Mouse (Mus musculus): ENCODE data around the gene Tdrd7. TPM values are rescaled to one million over a fixed set of nuclear protein-coding genes. Genes with fewer than 3 reads are reported as not detected.

Gene Tdrd7
- total RNA-seq, 1 experiment from 2014 or later = 53.4 TPM

DNA sequence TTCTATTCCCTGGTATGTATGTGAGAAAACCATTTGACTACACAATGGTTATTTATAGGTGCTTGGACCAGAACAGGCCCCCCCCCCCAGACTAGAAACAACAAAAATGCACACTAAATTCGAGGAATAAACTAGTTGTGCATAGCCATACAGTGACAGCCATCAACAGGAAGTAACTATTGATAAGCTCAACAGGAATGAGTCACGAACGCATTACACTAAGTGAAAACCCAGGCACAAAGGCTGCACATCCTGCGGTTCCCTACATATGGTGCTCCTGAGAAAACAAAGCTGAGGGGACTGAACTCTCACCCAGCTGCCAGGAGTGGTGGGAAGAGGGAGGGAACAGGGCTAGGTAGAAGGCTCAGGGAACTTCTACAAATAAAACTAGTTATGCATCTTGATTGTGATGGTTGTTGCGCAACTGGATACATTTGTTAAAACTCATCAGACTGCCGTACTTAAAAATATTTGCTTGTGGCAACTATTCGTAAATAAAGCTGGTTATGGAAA is 5.0 kb downstream of the Tdrd7 start:
- ATAC-seq (ENCODE audit: extremely low read depth, insufficient number of reproducible peaks, low FRiP score, poor library complexity, severe bottlenecking) = no peak

DNA sequence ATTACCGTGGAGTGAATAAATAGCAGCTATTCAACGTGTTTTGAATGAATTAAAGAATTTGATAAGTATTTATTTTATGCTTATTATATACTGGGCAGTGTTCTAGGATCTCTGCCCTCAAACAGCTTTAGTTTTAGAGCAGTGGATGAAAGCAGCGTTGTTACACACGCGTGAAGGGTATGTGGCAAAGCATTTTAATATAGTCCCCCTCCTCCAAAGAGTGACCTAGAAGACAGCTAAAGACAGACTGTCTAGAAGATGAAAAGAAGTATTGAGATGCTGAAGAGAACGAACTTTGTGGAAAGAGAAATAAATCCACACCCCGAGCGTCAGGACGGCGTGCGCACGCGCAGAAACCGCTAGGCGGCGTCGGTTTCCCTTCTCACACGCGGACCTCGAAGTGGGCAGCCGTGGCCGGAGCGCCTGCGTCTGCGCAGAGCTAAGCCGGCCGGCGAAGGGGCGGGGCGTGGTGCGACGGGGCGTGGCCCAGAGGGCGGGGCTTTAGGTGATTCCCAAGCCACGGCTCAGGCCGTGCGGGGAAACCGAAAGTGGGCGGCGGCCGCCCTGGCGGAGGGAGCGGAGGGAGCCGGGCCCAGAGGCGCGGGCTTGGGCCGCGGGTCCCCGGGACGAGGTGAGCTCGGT is 6.8 kb downstream of the Tdrd7 start:
- ATAC-seq (ENCODE audit: extremely low read depth, insufficient number of reproducible peaks, low FRiP score, poor library complexity, severe bottlenecking) = peak; percentile 89

DNA sequence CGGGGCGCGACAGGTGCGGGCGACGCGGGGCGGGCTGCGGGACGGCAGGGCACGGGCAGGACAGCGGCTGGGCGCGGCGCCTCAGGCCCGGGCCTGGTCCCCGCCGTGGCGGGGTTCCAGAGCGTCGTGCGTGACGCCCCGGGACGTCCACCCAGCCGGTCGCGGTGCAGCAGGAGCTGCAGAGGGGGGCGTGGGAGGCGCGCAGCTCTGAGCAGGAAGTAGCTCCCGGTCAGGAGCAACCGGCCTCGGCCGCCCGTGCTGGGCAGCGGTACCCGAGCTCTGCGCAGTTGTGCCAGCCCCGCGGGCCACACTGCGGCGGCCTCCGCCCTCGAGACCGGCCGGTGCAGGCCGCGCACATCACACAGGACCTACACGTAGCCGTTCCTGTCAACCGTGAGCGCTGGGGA is 7.3 kb downstream of the Tdrd7 start:
- no peak for ATAC-seq (ENCODE audit: extremely low read depth, insufficient number of reproducible peaks, low FRiP score, poor library complexity, severe bottlenecking)

DNA sequence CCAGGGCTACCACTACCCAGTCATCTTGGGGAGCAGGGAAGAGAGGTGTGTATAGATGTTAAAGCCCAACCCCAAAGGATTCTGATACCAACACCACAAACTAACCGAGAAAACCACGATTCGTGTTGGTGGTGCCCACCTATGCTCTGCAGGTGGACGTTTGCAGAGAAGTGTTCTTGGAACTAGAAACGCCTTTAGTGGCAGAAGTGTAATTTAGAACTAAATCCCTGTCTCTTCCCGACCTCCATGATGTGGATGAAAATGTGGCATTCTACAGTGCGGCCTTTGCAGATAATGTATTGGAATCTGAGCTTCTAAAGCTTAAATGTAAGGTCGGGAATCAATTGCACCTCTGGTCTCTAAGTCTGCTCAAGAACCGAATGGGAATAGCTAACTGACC is 7.8 kb downstream of the Tdrd7 start:
- no peak for ATAC-seq (ENCODE audit: extremely low read depth, insufficient number of reproducible peaks, low FRiP score, poor library complexity, severe bottlenecking)

DNA sequence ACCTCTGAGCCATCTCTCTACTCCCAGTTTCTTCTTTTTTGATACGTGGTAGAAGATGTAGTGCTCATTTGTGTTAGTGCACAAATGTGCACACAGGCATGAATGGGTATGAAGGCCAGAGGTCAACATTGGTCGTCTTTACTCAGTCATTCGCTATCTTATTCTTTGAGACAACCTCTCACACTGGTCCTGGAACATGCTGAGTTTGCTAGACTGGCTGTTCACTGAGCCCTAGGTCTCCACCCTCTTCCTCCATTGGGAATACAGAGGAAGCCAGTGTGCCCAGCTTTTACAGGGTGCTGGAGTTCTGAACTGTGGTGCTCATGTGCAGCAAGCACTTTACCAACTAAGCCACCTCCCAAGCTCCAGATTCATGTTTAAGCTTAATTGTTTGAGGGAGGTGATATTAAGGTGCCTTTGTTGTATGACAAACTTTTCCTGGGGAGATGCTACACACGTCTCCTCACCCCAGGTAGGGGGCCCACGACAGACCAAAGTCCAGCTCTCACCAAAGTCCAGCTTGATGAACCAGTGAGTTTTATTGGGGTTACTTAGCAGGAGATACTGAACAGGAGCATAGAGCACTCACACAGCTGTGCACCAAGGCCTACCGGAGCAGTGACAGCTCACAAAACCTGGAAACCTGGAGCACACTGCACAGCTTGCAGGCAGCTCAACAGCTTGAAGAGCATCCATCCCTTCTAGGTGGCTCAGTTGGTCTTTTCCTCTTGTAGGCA is 12.0 kb downstream of the Tdrd7 start:
- ATAC-seq (ENCODE audit: extremely low read depth, insufficient number of reproducible peaks, low FRiP score, poor library complexity, severe bottlenecking) = no peak

DNA sequence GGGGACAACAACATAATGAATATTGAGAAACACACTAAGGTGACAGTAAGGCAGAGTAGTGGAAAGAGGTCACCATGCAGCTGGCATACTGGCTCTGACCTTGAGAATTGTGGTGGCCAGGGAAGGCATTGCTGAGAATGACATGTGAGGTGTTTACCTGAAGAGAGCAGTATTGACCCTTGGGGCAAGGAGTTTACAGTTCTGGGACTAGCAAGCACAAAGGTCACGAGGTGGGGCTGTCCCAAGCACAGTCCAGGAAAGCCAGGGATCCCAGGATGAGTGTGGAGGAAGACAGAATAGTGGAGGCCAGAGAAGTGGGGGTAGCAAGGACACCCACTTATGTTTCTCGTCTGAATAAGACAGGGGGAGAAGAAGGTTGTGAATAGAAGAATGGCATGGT is 14.8 kb downstream of the Tdrd7 start:
- ATAC-seq (ENCODE audit: extremely low read depth, insufficient number of reproducible peaks, low FRiP score, poor library complexity, severe bottlenecking) = no peak

DNA sequence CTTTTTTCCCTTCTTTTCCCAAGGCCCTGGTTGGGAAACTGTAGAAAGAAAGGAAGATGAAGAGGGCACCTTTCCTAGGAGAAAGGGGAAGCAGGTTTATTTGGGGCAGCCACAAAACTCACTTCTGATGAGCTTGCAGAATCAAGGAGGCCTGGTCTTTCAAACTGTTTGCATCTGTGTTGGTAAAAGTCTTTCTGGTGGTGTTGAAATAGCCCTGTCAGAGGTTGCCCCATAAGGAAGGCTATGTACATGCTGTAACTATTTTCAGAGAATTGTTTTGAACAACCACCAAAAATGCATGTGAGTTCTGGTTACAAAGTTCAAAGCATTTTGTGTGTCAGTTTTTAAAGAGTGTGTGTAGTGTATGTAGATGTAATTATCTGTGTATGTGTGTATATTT is 15.9 kb downstream of the Tdrd7 start:
- peak; percentile 58; the same call in 1 of the 2 replicates for ATAC-seq (ENCODE audit: extremely low read depth, insufficient number of reproducible peaks, low FRiP score, poor library complexity, severe bottlenecking)

DNA sequence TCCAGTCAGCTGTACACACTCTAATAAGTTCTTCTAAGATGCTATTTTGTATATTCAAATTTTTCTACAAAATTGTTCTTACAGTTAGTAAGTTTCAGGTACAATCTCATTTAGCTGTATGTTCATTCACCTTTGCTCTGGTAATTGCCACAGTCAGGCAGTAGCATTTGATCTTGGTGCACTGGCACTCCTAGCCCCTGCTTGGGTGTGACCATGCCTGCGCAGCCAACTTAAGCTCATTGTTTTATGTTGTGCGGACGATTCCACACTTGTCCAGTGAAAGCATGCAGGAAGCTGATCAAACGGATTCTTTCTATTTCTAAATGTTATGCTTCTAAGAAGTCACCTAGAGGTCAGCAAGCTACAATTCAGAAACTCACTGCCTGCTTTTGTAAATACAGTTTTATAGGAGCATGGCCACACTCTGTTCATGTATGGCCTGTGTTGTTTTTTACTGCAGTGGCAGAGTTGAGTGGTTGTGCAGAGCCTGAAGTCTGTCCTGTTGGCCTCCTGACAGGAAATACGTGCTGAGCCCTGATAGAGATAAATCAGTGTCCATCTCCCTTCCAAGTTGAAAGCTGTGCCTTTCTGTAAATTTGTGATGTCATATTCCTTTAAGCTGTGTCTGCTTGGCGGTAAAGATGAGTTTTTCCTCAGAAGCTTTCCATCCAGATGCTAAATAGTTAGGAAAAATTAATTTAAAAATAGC is 25.4 kb downstream of the Tdrd7 start:
- ATAC-seq (ENCODE audit: extremely low read depth, insufficient number of reproducible peaks, low FRiP score, poor library complexity, severe bottlenecking) = no peak

DNA sequence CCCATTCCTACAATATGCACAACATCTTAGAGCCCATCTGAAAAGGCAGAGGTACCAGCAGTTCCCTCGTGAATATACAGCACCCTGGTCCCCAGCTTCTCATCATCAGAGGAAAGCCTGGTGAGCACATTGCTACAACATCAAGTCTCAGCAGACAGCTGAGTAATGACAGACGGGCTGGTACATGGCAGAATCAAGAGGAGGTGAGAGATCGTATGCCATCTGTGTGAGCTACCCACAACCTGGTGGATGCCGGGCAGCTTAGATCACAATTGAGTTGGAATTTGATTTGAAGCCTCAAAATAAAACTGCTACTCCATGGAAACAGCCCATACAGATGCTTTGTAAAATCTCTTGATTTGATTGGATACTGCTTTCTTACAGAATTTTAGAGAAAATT is 33.4 kb downstream of the Tdrd7 start:
- ATAC-seq (ENCODE audit: extremely low read depth, insufficient number of reproducible peaks, low FRiP score, poor library complexity, severe bottlenecking) = no peak

DNA sequence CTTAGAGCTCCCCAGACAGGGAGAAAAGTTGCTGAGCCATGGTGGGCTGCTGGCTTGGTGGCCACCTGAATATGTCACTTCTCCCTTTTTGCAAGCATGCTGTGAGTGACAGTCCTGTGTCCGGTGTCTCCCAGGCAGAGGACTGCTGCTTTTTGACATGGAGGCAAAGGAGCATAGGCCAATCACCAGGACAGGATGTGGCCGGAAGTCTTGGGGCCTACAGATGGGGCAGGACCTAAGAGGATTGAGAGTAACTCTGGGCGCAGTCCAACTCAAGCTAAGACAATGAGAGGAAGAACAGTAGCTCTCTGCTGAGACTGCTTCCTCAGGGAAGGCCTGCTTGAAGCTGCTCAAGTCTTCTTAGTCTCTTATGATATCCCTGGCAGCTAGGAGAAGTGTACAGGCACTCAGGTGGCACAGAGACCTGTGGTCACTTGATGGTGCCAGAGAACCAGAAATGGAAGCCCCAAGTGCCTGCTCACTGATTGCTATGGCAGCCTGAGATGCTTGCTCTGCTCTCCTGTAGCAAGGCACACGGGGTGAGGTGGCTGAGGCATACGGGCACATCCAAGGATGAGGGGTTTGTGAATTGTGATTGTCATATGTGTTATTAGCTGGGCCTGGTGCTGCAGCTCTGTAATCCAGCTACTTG is 43.1 kb downstream of the Tdrd7 start:
- no peak for ATAC-seq (ENCODE audit: extremely low read depth, insufficient number of reproducible peaks, low FRiP score, poor library complexity, severe bottlenecking)

DNA sequence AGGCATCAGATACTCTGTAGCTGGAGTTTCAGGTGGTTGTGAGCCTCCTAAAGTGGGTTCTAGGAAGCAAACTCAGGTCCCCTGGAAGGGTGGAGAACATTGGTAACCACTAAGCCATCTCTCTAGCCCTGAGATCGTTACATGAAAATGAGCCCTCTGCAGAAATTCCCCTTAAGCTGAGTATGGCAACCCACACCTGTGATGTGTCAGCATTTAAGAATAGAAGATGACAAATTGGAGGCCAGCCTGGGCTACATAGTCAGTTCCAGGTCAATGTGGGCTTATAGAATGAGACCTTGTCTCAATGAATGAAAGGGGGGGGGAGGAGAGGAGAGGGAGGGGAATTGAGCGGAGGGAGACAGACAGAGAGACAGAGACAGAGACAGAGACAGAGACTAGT is 46.6 kb downstream of the Tdrd7 start:
- ATAC-seq (ENCODE audit: extremely low read depth, insufficient number of reproducible peaks, low FRiP score, poor library complexity, severe bottlenecking) = no peak

DNA sequence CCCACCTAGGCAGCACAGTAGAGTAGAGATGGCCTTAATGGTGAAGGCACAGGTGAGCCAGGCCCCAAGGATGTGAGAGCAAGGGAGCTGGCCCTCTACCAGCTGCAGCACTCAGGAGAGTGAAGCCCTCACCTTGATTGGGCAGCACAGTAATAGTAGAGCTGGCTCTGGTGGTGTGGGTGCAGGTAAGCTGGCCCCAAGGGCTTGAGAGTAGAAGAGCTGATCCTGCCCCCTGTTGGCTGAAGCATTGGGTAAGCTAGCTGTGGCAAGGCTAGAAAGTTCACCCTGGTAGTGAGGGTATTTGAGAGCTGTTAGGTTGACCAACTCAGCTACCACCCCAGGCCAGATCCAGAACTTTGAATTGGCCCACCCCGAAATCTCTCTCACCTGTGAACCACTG is 50.5 kb downstream of the Tdrd7 start:
- ATAC-seq (ENCODE audit: extremely low read depth, insufficient number of reproducible peaks, low FRiP score, poor library complexity, severe bottlenecking) = no peak

DNA sequence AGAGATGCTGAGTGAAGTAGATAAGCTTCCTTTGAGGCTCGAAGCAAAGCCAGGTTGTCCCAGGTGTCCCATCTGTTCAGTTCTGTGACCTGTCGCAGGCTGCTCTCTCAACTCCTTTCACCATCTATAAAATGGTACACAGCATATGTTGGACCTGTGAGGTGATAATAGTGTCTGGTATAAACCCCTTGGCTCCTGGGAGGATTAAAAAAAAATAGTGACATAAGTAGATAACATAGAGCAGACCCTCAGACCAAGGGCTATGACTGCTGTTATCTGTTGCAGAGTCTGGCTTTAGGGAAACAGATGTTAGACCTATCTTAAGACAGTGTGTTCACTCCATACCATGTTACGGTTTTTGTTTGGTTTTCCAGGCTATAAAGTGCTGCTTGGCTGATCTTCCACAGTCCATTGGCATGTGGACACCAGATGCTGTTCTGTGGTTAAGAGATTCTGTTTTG is 57.9 kb downstream of the Tdrd7 start:
- no peak for ATAC-seq (ENCODE audit: extremely low read depth, insufficient number of reproducible peaks, low FRiP score, poor library complexity, severe bottlenecking)

DNA sequence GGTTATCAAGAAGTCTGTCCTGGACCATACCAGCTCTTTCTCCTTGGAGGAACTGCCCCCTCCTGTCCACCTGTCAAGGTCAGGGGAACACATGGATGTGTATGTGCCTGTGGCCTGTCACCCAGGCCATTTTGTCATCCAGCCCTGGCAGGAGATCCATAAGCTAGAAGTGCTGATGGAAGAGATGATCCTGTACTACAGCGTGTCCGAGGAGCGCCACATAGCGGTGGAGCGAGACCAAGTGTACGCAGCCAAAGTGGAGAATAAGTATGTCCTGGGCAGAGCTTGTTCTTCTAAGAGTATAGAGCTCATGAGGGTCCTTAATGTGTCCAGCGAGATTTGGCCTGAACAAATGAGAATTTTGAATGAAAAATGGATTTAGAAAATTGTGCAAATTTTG is 60.8 kb downstream of the Tdrd7 start:
- no peak for ATAC-seq (ENCODE audit: extremely low read depth, insufficient number of reproducible peaks, low FRiP score, poor library complexity, severe bottlenecking)

DNA sequence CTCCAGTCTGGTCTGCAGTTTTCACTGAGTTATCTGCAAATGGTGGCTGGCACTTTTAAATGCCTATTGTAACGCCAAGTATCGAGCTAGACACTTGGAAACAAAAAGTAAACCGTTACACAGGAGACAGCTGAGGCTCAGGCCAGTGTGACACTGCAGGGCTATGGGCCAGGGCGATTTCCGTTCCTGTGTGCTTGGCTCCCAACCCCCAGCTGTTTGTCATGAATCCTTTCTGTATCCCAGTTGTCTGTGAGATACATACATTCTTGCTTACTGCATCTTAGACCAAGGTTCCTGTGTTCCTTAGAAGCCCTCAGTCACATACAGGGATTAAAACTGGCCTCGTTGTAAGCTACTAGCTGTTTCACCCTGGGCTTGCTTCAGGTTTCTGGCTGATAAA is 63.1 kb downstream of the Tdrd7 start:
- ATAC-seq (ENCODE audit: extremely low read depth, insufficient number of reproducible peaks, low FRiP score, poor library complexity, severe bottlenecking) = no peak

DNA sequence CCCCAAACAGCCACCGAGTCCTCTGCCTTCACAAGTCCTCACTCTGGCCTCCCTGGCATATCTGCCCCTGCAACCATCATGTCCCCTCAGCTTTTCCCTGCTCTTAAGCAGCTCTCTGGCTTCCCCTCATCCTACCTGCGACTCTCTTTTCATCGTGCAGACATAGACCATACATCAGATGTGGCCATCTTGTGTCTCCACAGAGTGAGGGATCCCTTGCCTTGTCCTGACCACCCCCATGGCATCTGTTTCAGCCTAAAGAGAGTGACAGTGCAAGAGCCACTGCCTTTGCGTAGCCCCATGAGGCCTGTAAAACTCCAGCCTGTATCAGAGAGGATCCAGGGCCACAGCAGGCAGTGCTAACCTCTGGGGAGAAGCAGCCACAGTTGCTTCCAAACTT is 63.6 kb downstream of the Tdrd7 start:
- ATAC-seq (ENCODE audit: extremely low read depth, insufficient number of reproducible peaks, low FRiP score, poor library complexity, severe bottlenecking) = no peak

DNA sequence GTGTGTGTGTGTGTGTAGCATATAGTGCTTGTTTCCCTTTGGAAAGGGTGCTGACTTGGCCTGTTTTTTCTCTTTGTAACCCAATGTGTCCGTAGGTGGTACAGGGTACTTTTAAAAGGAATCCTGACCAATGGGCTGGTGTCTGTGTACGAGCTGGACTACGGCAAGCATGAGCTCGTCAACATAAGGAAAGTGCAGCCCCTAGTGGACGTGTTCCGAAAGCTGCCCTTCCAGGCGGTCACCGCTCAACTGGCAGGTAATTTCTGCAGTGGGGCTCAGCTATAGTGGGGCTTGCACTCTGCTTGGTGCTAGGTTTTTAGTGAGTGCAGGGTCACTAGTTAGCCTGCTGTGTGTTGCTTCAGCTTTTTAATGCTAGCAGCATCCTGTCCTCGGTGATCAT is 64.4 kb downstream of the Tdrd7 start:
- ATAC-seq (ENCODE audit: extremely low read depth, insufficient number of reproducible peaks, low FRiP score, poor library complexity, severe bottlenecking) = no peak

DNA sequence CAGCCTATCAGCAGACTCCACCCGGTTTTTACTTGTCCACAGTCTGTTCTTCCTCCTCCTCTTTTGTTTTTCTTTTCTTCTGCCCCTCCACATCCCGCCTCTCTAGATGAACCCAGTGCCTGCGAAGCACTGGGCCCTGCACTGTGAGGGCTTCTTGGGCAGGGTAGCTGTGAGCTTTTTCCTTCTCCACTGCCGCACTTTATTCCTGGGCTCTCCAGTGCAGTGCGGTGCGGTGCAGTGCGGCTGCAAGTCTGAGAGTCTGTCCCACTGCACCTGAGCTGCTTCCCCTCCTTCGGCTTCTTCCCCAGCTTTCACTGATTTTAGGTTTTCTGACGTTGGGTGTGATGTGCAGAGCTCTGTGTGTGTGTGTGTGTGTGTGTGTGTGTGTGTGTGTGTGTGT is 67.3 kb downstream of the Tdrd7 start:
- ATAC-seq (ENCODE audit: extremely low read depth, insufficient number of reproducible peaks, low FRiP score, poor library complexity, severe bottlenecking) = no peak

DNA sequence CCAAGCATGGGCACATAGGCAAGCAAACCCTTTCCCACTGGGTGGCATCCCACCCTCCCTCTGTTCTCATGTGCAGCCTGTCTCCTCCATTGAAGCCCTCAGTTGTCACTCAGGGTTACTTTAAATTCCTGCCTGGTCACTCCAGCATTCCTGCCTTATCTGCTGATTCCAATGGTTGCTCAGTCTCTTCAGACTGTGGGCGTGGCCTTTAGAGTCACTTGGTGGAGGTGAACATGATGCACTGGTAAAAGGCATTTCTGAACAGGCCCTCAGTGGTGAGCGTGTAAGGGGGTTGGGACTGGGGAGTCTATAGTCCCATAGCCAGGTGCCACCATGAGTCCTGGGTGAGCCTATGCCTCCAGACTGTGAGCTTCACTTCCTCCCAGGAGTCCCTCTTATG is 68.1 kb downstream of the Tdrd7 start:
- no peak for ATAC-seq (ENCODE audit: extremely low read depth, insufficient number of reproducible peaks, low FRiP score, poor library complexity, severe bottlenecking)

DNA sequence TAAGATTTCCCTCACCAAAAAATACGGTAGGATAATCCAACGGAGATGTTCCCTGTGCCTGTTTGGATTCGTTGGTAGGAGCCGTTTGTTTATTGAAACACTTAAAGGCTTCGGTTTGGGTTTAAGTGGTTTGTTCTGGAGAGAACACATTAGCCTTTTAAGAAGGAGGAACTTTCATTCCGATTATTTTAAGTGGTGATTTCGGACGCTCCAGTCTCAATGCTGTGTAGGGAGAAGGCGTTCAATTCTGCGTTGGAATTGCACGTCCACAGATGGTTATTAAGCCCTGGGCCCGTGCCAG is 73.4 kb downstream of the Tdrd7 start:
- no peak for ATAC-seq (ENCODE audit: extremely low read depth, insufficient number of reproducible peaks, low FRiP score, poor library complexity, severe bottlenecking)

Measured in neutrophil, adult 5-6 weeks (primary cell).